Mouse (Mus musculus): ENCODE measurements at regions not wholly inside any gene's neighbourhood (a gene's known extent, or its start where the extent isn't known, plus 50 kb on each side); places are given as distances from the start of the nearest gene placed in this dataset.

DNA sequence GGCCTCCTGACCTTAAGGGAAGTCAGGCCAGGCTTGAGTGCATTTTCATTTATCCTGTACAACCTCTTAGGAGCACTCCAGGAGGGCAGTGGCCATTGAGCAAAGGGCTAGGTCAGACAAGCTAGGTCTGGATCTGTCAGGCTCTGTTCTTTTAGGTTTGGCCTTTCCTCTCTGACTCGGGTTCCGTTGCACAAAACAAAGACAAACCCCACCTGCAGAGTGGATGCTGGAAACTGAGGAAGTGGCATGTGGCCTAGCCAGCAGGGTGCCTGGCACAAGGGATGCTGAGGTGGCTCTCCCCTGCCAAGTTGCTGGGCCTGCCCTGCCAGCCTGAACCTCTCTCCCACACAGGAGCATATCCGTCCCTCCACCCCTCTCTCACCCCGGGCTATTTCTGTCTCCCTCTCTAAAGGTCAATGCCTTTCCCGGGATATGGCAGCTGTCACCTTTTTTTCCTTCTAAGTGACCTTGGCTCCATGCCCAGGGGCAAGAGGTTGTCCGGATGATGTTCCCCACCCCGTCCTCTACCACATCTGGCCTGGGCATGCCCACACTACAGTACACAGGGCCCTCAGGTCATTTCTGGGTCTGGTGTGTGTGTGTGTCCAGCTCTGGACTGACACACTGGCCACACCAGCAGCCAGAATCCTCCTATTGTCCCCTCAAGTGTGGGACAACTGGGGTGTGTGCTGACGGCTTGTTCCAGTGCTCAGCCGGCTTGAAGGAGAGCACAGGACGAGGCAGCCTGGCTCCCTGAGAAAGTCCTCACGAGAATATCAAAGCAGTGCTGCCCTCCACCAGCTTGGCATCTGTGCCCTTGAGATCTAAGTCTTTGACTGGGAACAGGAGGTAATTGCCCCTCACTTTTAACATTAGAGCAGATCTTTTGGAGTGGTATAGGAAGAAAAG lies 67.6 kb downstream of the Irf2bpl start:
- Histone ChIP-seq H3K27ac (peak overlapping the region; percentile 87), H3K4me3 (no peak overlapping the region)
- no peak for TF ChIP-seq CTCF (conservative IDR thresholded peaks at IDR 0.05)
- DNase-seq (ENCODE audit: low spot score in 2 of 2) = no peak

DNA sequence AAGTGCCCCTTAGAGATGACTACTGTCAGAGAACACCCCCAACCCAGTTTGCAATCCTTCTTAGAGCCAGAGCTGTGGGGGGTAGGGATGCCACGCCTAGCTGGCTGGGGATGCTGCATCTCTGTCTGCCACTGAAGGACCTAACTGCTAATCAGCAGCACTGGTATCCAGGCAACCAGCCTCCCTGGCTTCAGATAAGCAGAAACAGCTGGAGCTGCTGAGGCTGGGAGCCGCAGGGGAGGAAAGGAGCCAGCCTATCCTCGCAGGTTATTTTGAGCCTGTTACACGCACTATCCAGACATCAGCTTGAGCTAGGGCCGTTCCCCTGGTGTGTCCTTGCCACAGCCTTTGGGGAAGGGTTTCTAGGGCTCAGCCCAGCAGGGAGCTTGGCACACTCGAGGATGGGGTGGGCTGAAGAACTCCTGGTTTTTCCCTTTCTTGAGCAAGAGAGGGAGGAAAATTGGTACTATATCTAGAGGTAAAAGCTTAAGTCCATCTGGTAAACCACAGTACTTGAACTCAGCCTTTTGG lies 68.4 kb downstream of the Irf2bpl start:
- peak overlapping the region; percentile 87 for H3K27ac ChIP-seq
- no peak for TF ChIP-seq CTCF (conservative IDR thresholded peaks at IDR 0.05)
- no peak overlapping the region for H3K4me3 ChIP-seq
- DNase-seq (ENCODE audit: low spot score in 2 of 2) = peak in 1 of 2 experiments; percentile 53

DNA sequence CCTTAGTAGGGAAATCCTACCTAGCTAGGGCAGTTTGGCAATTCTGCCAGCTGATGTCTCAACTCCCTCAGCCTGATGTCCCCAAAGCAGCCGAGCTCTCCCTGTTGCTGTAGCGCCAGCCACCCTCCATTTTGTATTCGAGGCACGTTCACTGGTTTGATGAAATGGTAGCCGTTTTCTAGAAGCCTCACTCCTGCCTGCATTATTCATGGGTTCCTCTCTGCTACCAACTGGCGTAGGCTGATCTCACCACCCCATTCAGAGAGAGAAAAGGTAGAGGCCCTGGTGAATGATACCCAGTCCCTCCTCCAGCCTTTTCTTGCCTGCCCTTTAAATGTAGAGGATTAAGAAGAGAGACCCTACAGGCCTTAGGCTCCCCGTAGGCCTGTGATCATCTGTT lies 69.9 kb downstream of the Irf2bpl start:
- TF ChIP-seq CTCF (conservative IDR thresholded peaks at IDR 0.05) = no peak
- no peak overlapping the region for H3K4me3 ChIP-seq
- peak overlapping the region; percentile 87 for H3K27ac ChIP-seq
- no peak for DNase-seq (ENCODE audit: low spot score in 2 of 2)

Measured in layer of hippocampus, adult 2 months (tissue).